Mouse (Mus musculus) embryonic fibroblast, embryonic 13.5 days (primary cell): Measurements from ENCODE around the gene Fbxw8. TPM values are rescaled to one million over a fixed set of nuclear protein-coding genes. Genes with fewer than 3 reads are reported as not detected.

ENCODE experiments used
- H3K27ac ChIP-seq: 2 replicates; pipeline ENCODE4 v1.5.1; 2012; ENCODE audit warnings: low read length, control low read depth, inconsistent platforms; ENCODE audit not compliant: insufficient read depth
- H3K4me1 ChIP-seq: 2 replicates; pipeline ENCODE4 v1.6.1; 2011; ENCODE audit warnings: low read length; ENCODE audit not compliant: control insufficient read depth, insufficient read depth
- H3K4me3 ChIP-seq: 2 replicates; pipeline ENCODE4 v1.5.1; 2011; ENCODE audit warnings: mild to moderate bottlenecking, control low read depth, low read length; ENCODE audit not compliant: insufficient read depth
- CTCF ChIP-seq: IDR thresholded peaks from 2 replicates; pipeline ENCODE4 v1.5.1; 2011; ENCODE audit warnings: mild to moderate bottlenecking, control low read depth, low read length, moderate library complexity, borderline replicate concordance; ENCODE audit not compliant: insufficient read depth
- POLR2A ChIP-seq: IDR thresholded peaks from 2 replicates; pipeline ENCODE4 v1.6.1; 2011; ENCODE audit warnings: low read depth, mild to moderate bottlenecking, control low read depth, low read length, moderate library complexity
- polyA plus RNA-seq: library from polyadenylated mRNA; stranded (reverse); fragments of >200 nt; gene quantifications from 2 replicates; pipeline ENCODE4 v1.2.4, GENCODE M21; 2011; ENCODE audit warnings: low read depth; ENCODE audit not compliant: missing spikeins, insufficient read length

The Fbxw8 gene
- polyA plus RNA-seq, 1 experiment, result 48.1 TPM

GRCm38 (mm10) chr5:118043761-118044160, 111.5 kb downstream of the Fbxw8 start:
- H3K4me1 ChIP-seq, result no peaks in the 10 kb centered on the region
- TF ChIP-seq POLR2A (no peak), CTCF (no peak)
- H3K27ac ChIP-seq, result no peak overlapping the region
- no peak overlapping the region for H3K4me3 ChIP-seq

- Histone ChIP-seq H3K4me1 (no peaks in the 10 kb centered on the region), H3K27ac (no peak overlapping the region), H3K4me3 (no peak overlapping the region)
- TF ChIP-seq CTCF, result no peak
- TF ChIP-seq POLR2A, result no peak
Observed at GRCm38 (mm10) chr5:118042599-118042998, 112.7 kb downstream of the Fbxw8 start.

- no peak overlapping the region for H3K27ac ChIP-seq
- H3K4me1 ChIP-seq, result no peaks in the 10 kb centered on the region
- no peak for TF ChIP-seq CTCF
- TF ChIP-seq POLR2A, result no peak
- H3K4me3 ChIP-seq, result no peak overlapping the region
Observed at GRCm38 (mm10) chr5:118039241-118039668, 116.0 kb downstream of the Fbxw8 start.

- H3K4me3 ChIP-seq, result no peak overlapping the region
- H3K27ac ChIP-seq, result 0 out of 2 replicates have a peak overlapping the region, but pooled peaks have one; percentile 11
- TF ChIP-seq POLR2A, result no peak
- TF ChIP-seq CTCF, result no peak
- H3K4me1 ChIP-seq, result no peaks in the 10 kb centered on the region
Observed at GRCm38 (mm10) chr5:118037798-118038484, 117.3 kb downstream of the Fbxw8 start.

- no peak overlapping the region for H3K4me3 ChIP-seq
- TF ChIP-seq CTCF (no peak), POLR2A (no peak)
- no peaks in the 10 kb centered on the region for H3K4me1 ChIP-seq
- no peak overlapping the region for H3K27ac ChIP-seq
Observed at GRCm38 (mm10) chr5:118036888-118037797, 118.1 kb downstream of the Fbxw8 start.

GRCm38 (mm10) chr5:118035786-118036185, 119.5 kb downstream of the Fbxw8 start:
- H3K4me3 ChIP-seq, result no peak overlapping the region
- no peaks in the 10 kb centered on the region for H3K4me1 ChIP-seq

GRCm38 (mm10) chr5:118034632-118035031, 120.6 kb downstream of the Fbxw8 start:
- H3K27ac ChIP-seq, result no peak overlapping the region
- TF ChIP-seq CTCF, result no peak
- no peak for TF ChIP-seq POLR2A
- H3K4me1 ChIP-seq, result no peaks in the 10 kb centered on the region
- H3K4me3 ChIP-seq, result no peak overlapping the region

More at GRCm38 (mm10) chr5:118035786-118036185, 119.5 kb downstream of the Fbxw8 start:
- TF ChIP-seq POLR2A (no peak), CTCF (no peak)
- no peak overlapping the region for H3K27ac ChIP-seq

- Histone ChIP-seq H3K4me3 (no peak overlapping the region), H3K4me1 (peaks cover 4% of the 10 kb centered on the region), H3K27ac (no peak overlapping the region)
- TF ChIP-seq POLR2A, result no peak
- no peak for TF ChIP-seq CTCF
Observed at GRCm38 (mm10) chr5:118033740-118034139, 121.5 kb downstream of the Fbxw8 start.

GRCm38 (mm10) chr5:118033328-118033727, 121.9 kb downstream of the Fbxw8 start:
- peaks cover 4% of the 10 kb centered on the region for H3K4me1 ChIP-seq
- no peak overlapping the region for H3K4me3 ChIP-seq
- TF ChIP-seq CTCF (no peak), POLR2A (no peak)
- H3K27ac ChIP-seq, result no peak overlapping the region

- Histone ChIP-seq H3K4me1 (peaks cover 4% of the 10 kb centered on the region), H3K4me3 (no peak overlapping the region), H3K27ac (no peak overlapping the region)
- TF ChIP-seq CTCF (no peak), POLR2A (no peak)
Observed at GRCm38 (mm10) chr5:118031508-118031907, 123.8 kb downstream of the Fbxw8 start.

- H3K27ac ChIP-seq, result no peak overlapping the region
- H3K4me1 ChIP-seq, result peaks cover 4% of the 10 kb centered on the region
- no peak overlapping the region for H3K4me3 ChIP-seq
- TF ChIP-seq POLR2A (no peak), CTCF (no peak)
Observed at GRCm38 (mm10) chr5:118031059-118031458, 124.2 kb downstream of the Fbxw8 start.
